Mouse (Mus musculus) bone marrow, adult 2 months (tissue): ENCODE results near the gene Pkd1l2. TPM values are rescaled to one million over a fixed set of nuclear protein-coding genes. Genes with fewer than 3 reads are reported as not detected.
A peak's percentile ranks its signal among the peaks of the same experiment; 100 is the strongest.

Experiments used
- H3K27ac ChIP-seq: fragments of 200-500 bp; 2 replicates; pipeline ENCODE4 v1.5.1; 2012; ENCODE audit warnings: low read depth, mild to moderate bottlenecking, control low read depth, inconsistent platforms, low read length; ENCODE audit not compliant: control insufficient read depth, poor library complexity, insufficient read depth
- H3K4me1 ChIP-seq: fragments of 200-500 bp; 2 replicates; pipeline ENCODE4 v1.6.1; 2011; ENCODE audit warnings: low read length; ENCODE audit not compliant: control insufficient read depth, insufficient read depth
- H3K4me3 ChIP-seq: fragments of 200-500 bp; replicated peaks from 2 replicates; pipeline ENCODE3; 2011; ENCODE audit warnings: mild to moderate bottlenecking, low read depth, low read length, control low read depth; ENCODE audit not compliant: control insufficient read depth
- CTCF ChIP-seq: fragments of 200-500 bp; IDR thresholded peaks from 2 replicates; pipeline ENCODE4 v1.5.1; 2011; ENCODE audit warnings: low read length, control low read depth; ENCODE audit not compliant: control insufficient read depth, insufficient read depth
- POLR2A ChIP-seq: fragments of 200-500 bp; IDR thresholded peaks from 2 replicates; pipeline ENCODE4 v1.6.1; 2011; ENCODE audit warnings: low read depth, mild to moderate bottlenecking, control low read depth, low read length, borderline replicate concordance; ENCODE audit not compliant: control insufficient read depth
- WGBS: fragments of 180-500 bp; shearing (Covaris S2); methylation state at CpG from one replicate; pipeline ENCODE4 v1.1.7; 2018; 5-methylcytosine and 5-hydroxymethylcytosine counted together
- polyA plus RNA-seq: library from polyadenylated mRNA; stranded (reverse); fragments of >200 nt; gene quantifications from 2 replicates; pipeline ENCODE4 v1.2.4, GENCODE M21; 2011; ENCODE audit warnings: low replicate concordance; ENCODE audit not compliant: missing spikeins, insufficient read depth, insufficient read length

Gene Pkd1l2
- polyA plus RNA-seq, result not detected in 2 replicates

- 47% methylated on average over 8 of the region's 8 CpGs for WGBS
- no peak within 1 kb of the TSS for H3K4me3 ChIP-seq
- peak within 1 kb of the TSS; percentile 58; the same call in 1 of the 2 replicates for H3K27ac ChIP-seq
- peaks cover 5% of the 10 kb centered on the region; the same call in 1 of the 2 replicates for H3K4me1 ChIP-seq
- TF ChIP-seq CTCF (no peak), POLR2A (no peak)
These were observed at the start of gene Pkd1l2 for GRCm38 (mm10) chr8:117082399-117082872. Gene Pkd1l2, minus strand, starts transcription at chr8:117082449.

- H3K4me1 ChIP-seq, result no peaks in the 10 kb centered on the region
- 32% methylated on average over 8 of the region's 8 CpGs for WGBS
- H3K4me3 ChIP-seq, result no peak overlapping the region
- no peak for TF ChIP-seq POLR2A
- peak; percentile 49 for TF ChIP-seq CTCF
- no peak overlapping the region for H3K27ac ChIP-seq
These were observed 44.8 kb upstream of the Pkd1l2 start for GRCm38 (mm10) chr8:117127063-117127462.

GRCm38 (mm10) chr8:117126411-117126810 lies 44.2 kb upstream of the Pkd1l2 start:
- H3K27ac ChIP-seq, result no peak overlapping the region
- WGBS, result 52% methylated on average over 3 of the region's 3 CpGs
- peaks cover 2% of the 10 kb centered on the region; the same call in 1 of the 2 replicates for H3K4me1 ChIP-seq
- H3K4me3 ChIP-seq, result no peak overlapping the region
- TF ChIP-seq CTCF (no peak), POLR2A (no peak)

GRCm38 (mm10) chr8:117125854-117126253 lies 43.6 kb upstream of the Pkd1l2 start:
- Histone ChIP-seq H3K27ac (no peak overlapping the region), H3K4me1 (peaks cover 2% of the 10 kb centered on the region; the same call in 1 of the 2 replicates), H3K4me3 (no peak overlapping the region)
- 71% methylated on average over 3 of the region's 3 CpGs for WGBS
- TF ChIP-seq CTCF (no peak), POLR2A (no peak)

- TF ChIP-seq CTCF, result no peak
- no peak for TF ChIP-seq POLR2A
- Histone ChIP-seq H3K4me3 (no peak overlapping the region), H3K27ac (no peak overlapping the region), H3K4me1 (peaks cover 2% of the 10 kb centered on the region; the same call in 1 of the 2 replicates)
- 60% methylated on average over 13 of the region's 13 CpGs for WGBS
These were observed 41.8 kb upstream of the Pkd1l2 start for GRCm38 (mm10) chr8:117123850-117124633.

GRCm38 (mm10) chr8:117121277-117121676 lies 39.0 kb upstream of the Pkd1l2 start:
- WGBS, result 42% methylated on average over 8 of the region's 8 CpGs
- TF ChIP-seq POLR2A (no peak), CTCF (no peak)
- H3K4me1 ChIP-seq, result peaks cover 2% of the 10 kb centered on the region; the same call in 1 of the 2 replicates
- no peak overlapping the region for H3K4me3 ChIP-seq
- no peak overlapping the region; the same call in 1 of the 2 replicates for H3K27ac ChIP-seq

GRCm38 (mm10) chr8:117118409-117118808 lies 36.2 kb upstream of the Pkd1l2 start:
- TF ChIP-seq POLR2A (no peak), CTCF (no peak)
- Histone ChIP-seq H3K4me3 (no peak overlapping the region), H3K4me1 (peaks cover 2% of the 10 kb centered on the region; the same call in 1 of the 2 replicates), H3K27ac (no peak overlapping the region)
- WGBS, result 94% methylated on average over 9 of the region's 9 CpGs

- Histone ChIP-seq H3K27ac (no peak overlapping the region), H3K4me3 (no peak overlapping the region), H3K4me1 (peaks cover under 1% of the 10 kb centered on the region; the same call in 1 of the 2 replicates)
- no peak for TF ChIP-seq POLR2A
- no peak for TF ChIP-seq CTCF
- WGBS, result 82% methylated on average over 7 of the region's 7 CpGs
These were observed 34.3 kb upstream of the Pkd1l2 start for GRCm38 (mm10) chr8:117116534-117116933.
